Mouse (Mus musculus) layer of hippocampus, postnatal 25 days (tissue): ENCODE measurements around the gene Oxgr1. TPM values are rescaled to one million over a fixed set of nuclear protein-coding genes. Genes with fewer than 3 reads are reported as not detected.
"Not testable (repeated sequence)": the region's sequence is repeated elsewhere in the genome, so short reads cannot be mapped to it uniquely, and the experiment has no call there.

Experiments used
- DNase-seq, 2 experiments: peaks; one replicate each; pipeline ENCODE4 v3.0.0; 2022; ENCODE audit warnings: mixed read lengths in 2 of 2, low spot score in 1 of 2; ENCODE audit errors: extremely low spot score in 1 of 2
- total RNA-seq, 2 experiments: library from RNA; stranded (reverse); gene quantifications; 2 replicates each; pipeline ENCODE4 v1.2.3; 2021

Oxgr1 gene
- total RNA-seq, 2 experiments from 2014 or later = 0.07 to 0.12 TPM

DNA sequence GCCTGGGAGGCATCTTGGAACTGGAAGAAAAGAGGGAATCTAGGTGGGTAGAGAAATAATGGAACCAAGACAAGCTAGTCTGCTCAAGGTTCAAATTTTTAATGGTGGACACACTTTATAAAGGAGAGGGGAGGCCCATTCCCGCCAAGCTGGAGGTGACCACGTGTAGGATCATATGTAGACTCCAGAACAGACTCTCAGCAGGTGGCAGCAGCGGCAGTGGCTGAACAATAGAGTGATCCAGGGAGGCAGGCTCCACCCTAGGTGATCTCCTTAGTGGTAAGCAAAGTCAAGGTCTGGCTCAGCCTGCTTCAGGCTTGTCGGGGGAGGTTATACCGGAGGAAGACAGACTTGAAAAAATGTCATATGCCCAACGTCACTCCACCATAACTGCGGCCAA, 55.9 kb downstream of the Oxgr1 start:
- DNase-seq = not testable (repeated sequence)

DNA sequence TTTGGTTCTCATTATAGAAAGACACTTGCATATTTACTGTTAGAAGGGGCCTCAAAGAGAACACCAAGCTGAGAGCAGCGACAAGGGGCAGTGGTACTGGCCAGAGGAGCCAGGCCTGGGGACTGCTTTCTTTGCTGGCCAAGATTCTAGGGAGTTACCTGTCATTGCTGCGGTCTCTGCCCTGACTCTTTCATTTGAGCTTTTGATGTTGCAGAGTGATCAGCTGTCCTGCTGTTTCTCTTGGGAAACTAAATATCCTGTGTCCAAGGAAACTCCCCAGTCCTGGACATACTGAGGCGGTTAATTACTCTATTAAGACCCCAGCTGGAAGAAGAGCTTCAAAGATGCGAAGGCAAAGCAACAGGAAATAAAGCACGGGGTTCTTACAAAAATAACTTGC, 60.9 kb downstream of the Oxgr1 start:
- DNase-seq = no peak

DNA sequence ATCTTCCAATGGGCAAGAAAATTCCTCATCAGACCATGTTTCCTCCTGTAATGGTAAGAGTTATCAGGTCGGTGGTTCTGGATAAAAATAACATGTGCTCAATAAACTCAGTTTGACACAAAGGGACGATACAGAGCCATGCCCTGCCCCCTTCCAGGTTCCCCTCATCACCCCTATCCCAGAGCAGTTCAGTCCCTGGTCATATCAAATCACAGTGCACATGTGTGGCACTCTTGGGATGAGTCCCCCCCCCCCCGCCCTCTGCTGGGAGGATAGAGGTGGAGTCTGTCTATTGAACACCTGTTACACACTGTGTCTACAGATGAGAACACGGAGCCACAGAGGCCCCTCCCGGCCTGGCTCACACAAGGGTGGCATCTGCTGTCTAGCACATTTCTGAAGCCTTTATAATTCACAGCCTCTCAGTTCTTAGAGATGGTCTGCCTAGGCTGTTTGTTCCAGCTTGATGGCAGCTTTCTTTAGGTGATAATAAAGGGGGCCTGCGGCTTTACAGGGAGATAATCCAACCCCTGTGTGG, 61.5 kb downstream of the Oxgr1 start:
- DNase-seq = no peak

Other genes with a start within 250 kb of the Oxgr1 start
- gene Mbnl2, start 233.2 kb upstream of the Oxgr1 start, total RNA-seq = 100 to 1,000 TPM; 230 to 238 TPM